Mouse (Mus musculus) spleen, postnatal 10 days (tissue): ENCODE results near the gene Ttc9.

ENCODE experiments used
- DNase-seq, 2 experiments: peaks; one replicate each; pipeline ENCODE4 v3.0.0; 2021 to 2022; ENCODE audit warnings: low spot score in 2 of 2

The Ttc9 gene

GRCm38 (mm10) chr12:81658086-81658485 is 27.0 kb downstream of the Ttc9 start:
- DNase-seq = no peak

DNA sequence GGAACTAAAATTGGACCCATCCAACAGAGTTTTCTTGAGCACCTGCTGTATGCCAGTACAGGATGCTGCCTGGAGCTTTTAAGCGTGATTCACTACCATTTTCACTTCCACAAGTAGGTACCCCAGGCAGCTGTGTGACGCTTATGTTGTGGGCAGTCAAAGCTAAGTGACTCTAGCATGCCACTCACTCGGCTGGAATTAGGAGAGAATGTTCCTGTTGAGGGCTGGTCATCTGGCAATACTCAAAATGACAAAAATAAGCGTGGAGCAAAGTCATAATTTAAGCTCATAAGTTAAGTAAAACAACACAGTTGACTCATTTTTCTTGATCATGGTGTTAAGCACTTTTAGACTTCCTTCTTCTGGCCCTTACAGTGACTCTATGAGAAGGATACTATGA is 31.0 kb downstream of the Ttc9 start:
- DNase-seq = no peak

DNA sequence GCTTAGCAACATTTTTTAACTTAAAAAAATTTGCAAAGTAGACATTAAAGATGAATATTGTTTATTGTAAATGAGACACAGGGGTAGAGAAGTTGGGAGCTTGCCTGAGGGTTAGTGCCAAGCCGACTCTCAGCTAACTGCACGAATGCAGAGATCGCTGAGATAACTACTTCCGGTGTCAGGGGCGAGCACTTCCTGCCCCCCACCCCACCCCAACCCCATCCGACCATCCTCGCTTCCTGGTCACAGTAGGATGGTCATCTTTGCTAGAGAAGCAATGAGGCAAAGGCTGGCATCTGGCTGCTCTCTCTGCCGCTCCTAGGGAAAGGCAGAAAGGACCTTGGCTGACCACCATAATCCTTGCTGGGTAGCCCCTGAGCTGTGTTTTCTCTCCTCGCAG is 32.1 kb downstream of the Ttc9 start:
- DNase-seq = no peak

- DNase-seq = no peak
Measured at GRCm38 (mm10) chr12:81663906-81664305, 32.9 kb downstream of the Ttc9 start.

GRCm38 (mm10) chr12:81668406-81668805 is 37.4 kb downstream of the Ttc9 start:
- no peak for DNase-seq

- DNase-seq = no peak
Measured at GRCm38 (mm10) chr12:81675557-81675956, 44.5 kb downstream of the Ttc9 start.

GRCm38 (mm10) chr12:81679807-81680529 is 48.9 kb downstream of the Ttc9 start:
- no peak for DNase-seq

DNA sequence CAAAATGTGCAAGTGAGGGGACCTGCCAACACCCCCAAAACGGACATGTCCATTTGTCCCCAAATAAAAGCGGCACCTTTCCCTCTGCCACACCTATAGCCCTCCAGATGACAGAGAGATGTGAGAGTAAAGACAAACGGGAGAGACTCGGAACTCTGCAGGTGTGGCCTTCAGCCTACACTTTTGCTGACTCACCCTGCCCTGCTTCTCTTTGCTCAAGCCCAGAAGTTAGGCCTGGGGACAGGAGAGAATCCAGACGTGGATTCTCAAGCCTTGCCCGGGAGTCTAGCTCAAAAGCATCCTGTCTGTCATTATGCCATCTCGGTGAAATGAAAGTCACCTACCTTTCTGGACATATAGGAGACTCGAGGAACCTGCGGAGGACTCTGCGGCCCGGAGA is 52.3 kb downstream of the Ttc9 start:
- DNase-seq = no peak

GRCm38 (mm10) chr12:81684096-81684495 is 53.0 kb downstream of the Ttc9 start:
- DNase-seq = no peak

DNA sequence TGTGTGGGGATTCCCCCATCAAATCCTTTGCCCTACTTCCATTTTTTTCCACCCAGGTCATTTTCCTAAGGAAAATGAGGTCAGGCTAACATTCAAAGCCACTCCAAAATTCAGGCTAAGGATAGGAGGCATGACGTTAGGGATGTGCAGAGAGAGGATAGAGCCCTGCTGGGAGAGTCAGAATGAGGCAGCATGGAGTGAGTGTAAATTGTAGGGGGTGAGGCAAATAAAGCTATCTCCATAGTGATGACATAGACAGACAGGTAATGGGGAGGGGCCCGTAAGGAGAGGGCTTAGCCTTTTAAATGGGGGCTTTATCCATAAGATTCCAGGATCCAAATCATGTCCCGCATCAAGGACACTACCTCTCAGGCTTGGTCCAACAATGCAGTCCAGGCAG is 54.9 kb downstream of the Ttc9 start:
- DNase-seq = no peak

- DNase-seq = no peak
Measured at GRCm38 (mm10) chr12:81686406-81687117, 55.5 kb downstream of the Ttc9 start.

- DNase-seq = no peak
Measured at GRCm38 (mm10) chr12:81687873-81688272, 56.8 kb downstream of the Ttc9 start.

DNA sequence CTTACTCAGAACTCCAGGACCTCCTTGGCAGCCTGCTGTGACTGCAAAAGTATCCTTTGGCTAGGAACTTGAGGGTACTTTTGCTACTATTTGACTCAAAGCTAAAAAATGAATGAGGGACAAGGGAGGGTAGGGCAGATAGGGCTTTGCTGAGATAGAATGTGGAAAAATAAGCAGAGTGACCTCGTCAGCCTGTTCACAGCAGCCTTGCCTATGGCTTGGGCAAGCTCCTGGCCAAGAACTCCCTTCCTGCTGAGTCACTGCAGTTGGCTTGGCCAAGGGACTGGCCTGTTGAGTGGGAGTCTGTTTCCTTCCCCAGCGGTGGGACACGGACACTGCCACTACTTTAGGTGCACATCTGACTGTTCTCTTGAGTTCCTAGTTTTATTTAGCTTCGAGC is 57.5 kb downstream of the Ttc9 start:
- no peak for DNase-seq

GRCm38 (mm10) chr12:81689505-81690056 is 58.5 kb downstream of the Ttc9 start:
- no peak for DNase-seq

GRCm38 (mm10) chr12:81690111-81690510 is 59.1 kb downstream of the Ttc9 start:
- DNase-seq = no peak

DNA sequence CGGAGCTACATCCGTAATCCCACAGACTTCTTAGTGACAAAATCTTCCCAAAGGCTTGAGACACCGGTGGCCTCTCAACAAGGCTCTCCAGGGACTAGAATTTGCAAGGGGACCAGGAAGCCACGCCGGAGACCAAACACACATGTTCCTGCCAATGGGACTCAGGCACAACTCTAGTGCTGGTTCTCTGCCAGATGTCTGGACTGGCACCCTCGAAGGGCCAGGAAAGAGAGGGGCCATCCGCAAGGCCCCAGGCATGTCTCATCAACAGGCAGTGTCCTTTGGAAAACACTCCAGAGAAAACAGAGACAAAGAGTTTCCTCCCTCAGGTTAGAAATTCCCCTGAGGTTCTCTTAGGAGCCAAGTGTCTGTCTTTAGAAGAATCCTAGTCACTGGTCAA is 59.7 kb downstream of the Ttc9 start:
- no peak for DNase-seq

GRCm38 (mm10) chr12:81691177-81691730 is 60.2 kb downstream of the Ttc9 start:
- no peak for DNase-seq

DNA sequence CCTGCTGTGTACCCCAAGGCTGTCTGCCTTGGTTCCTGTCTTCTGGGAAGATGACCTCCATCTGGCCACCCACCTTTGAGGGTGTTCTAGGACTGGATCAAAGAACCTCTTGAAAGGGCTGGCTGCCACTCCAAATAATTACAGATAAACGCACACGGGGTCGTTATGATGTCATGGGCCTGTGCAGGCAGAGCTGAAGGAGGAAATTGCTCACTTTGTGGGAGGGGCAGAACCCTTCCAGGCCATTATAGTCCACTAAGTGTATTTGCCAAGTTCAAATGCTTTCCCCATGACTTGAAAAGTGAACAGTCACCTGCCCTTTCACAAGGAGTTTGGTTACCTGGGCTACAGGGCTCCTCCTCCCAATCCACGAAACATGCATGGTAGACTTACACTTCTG is 67.0 kb downstream of the Ttc9 start:
- DNase-seq = no peak

DNA sequence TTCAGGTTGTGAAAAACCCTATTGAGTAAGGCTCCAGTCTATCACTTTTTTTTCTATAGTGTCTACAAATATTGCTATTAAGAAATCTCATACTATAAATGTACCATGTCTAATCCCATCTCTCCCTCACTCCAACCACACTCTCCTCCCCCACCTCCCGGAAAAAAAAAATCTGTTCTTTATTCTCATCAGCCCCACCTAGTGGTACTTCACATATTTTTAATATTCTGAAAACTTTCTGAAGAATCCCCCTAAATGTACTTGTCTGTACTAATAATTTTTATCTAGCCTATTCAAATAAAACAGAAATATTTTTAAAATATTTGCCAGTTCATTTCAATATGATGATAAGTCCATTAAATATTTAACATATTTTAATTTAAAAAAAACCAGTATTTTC is 71.9 kb downstream of the Ttc9 start:
- no peak for DNase-seq

- no peak for DNase-seq
Measured at GRCm38 (mm10) chr12:81712618-81713017, 81.6 kb downstream of the Ttc9 start.
